Mouse (Mus musculus): ENCODE measurements at regions not wholly inside any gene's neighbourhood (a gene's known extent, or its start where the extent isn't known, plus 50 kb on each side); places are given as distances from the start of the nearest gene placed in this dataset.

DNA sequence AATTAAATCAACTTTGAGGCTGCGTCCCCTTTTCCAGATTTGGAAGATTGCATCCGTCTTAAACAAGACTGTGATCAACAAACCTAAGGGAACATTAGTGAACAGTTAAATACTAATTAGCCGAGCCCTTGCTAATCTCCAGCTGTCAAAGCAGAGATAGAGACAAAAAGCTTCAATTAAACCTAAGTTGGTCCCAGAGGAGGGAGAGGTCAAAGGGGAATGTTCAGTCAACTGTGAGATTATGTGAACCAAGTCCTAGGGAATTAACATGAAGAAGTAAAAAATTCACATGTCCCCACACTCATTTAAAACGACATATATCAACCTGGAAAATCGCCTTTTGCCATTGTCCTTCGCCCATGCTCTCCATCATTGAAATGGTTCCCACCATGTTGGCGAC is 59.7 kb upstream of the Tbx20 start:
- DNase-seq (ENCODE audit: low spot score): peak; percentile 8

DNA sequence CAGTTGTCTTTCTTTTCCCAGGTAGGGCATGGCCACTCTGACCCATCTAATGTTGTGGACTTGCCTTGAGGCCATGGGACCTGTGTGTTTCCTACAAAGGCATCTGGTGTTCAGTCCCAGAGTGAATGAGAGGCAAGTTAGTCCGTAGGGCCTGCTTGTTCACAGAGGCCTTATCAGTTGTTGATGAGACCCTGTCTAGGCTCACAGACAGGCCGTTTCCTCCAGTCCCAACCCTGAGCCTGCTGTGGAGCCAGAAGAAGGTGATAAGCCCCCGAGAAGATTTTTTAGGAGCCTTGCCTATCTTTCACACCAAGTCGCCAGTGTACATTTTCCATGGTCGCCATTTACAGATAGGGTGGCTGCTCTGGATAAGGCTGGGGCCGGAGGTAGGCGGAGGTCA is 74.1 kb upstream of the Tbx20 start:
- DNase-seq (ENCODE audit: low spot score): no peak

GRCm38 (mm10) chr9:24859459-24859858 is 85.4 kb upstream of the Tbx20 start:
- no peak for DNase-seq (ENCODE audit: low spot score)

DNA sequence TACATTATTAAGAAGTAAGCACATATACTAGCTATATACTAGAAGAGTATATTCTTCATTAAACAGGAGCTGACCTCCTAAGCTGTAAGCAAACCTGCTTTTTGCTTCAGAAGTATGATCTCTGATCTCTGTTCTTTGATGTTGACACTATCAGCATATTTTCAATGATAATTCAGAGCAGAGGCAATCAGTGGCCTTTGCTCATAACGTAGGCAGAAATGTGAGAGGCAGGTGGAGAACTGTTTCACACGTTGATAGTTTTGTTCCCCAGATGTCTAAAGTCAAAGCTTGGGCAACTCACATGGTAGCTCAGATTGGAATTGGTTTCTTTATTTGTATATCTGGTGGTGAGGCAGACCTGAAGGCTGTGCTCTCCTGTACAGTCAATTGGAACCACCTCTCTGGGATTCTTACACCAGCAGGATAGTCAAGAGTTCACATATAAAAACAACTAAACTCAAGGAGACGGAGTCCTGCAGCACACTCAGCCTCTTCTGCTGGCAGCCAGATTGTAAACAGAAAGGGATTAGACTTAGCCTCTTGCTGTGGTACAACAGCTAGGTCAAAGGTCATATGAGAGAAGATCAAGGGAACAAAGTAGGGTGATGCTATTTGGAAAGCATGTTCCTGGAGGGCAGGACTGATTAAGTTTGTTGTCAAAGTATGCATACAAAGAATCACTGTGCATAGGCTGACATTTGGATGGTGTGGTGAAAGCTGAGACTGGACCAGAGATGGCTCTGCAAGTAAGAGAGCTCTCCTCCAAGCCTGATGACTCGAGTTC is 92.5 kb upstream of the Tbx20 start:
- DNase-seq (ENCODE audit: low spot score): no peak

DNA sequence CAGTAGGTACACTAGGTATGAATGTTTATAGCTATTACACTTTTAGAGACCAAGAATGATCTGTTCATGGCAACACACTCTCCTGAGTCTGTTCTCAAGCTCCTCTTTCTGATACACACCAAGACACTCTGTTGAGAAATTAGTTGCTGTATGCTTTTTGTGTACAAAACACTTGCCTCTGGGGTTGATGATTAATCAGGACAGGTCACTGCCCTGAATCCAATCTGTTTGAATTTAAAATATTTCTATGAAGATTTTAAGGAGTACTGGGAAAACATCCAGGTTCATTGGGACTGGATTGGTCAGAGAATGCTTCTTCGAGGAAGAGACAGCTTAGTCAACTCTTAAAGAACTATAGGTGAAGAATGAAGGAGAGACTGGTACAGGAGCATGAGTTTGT is 94.6 kb upstream of the Tbx20 start:
- no peak for DNase-seq (ENCODE audit: low spot score)

DNA sequence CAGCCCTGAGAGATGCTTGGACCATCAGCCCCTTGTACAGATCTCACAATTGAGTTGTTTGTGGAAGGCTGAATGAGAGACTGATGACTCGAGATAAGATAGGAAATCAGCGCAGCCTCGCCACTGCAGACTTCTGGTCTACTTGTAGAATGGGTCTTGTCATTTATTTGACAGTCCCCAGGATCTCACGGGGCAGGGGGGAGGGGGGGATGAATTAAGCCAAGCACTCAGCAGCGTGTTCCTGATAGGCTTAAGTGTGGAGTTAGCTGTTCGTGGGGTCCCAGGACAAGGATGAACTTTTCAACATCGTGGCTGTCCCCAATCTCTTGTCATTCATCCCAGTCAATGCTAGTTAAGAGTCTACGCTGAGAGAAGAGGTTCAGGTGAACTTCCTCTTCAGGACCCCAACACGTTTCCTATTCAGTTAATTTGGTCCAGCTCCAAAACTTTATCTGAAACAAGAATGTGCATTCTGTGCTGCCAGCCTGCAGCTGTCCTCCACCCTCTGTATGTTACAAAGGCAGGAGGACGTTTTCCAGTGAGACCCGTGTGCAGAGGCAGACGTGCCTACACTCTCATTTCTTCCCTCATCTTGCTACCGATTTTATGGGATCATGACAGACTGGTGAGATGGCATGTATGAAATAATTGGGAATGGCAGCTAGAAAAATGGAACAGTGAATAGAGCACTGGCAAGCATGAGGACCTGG is 100.5 kb upstream of the Tbx20 start:
- no peak for DNase-seq (ENCODE audit: low spot score)

DNA sequence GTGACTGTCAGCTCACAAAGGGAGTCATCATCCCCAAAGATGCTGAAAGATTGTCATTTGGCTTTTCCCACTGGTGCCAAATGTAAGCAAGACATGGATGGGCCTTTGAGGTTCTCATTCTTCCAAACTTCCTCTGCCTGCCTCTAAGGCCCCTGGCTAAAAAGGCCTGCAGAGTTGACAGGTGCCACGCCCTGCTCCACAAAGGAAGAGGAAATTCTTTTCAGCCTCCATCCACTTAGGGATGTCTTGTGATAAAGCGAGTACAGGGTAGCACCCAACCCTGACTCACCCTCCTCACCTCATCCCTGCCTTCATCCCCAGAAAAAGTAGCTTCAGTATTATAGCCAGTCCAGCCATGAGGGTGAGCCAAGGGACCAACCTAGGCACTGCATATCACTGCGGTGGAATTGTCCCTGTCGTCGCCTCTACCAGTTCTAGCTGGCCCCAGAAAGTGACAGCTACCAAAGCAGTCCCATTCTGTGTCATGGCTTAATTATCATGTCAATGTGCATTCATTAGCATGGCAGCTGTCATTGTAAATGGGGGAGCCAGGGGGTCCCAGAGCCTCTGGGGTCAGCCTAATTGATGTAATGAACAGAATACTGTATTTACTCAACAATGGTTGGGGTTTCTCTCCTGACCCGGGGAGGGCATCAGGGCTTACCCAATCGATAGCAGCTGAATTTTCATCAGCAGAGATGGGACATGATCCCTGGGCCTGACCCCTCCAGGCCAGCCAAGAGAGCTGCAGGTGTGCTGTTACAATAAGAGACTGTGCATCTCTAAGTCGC is 104.5 kb upstream of the Tbx20 start:
- no peak for DNase-seq (ENCODE audit: low spot score)

DNA sequence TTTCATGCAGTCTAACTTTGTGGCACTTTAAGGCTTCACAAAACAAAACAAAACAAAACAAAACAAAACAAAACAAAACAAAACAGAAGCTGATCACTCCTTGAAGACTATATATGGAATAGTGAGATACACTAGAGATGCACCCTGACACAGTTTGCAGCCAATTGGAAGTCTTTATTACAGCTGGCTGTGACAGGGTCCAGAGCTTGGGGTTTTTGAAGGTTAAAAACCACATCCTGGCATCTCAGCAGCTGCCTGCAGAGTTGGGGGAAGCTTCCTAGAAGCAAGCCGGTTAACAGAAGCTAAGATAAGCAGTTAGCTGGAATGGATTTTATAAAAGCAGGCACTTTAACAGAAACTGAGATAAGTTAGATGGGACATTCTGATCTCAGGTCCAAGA is 105.6 kb upstream of the Tbx20 start:
- no peak for DNase-seq (ENCODE audit: low spot score)

DNA sequence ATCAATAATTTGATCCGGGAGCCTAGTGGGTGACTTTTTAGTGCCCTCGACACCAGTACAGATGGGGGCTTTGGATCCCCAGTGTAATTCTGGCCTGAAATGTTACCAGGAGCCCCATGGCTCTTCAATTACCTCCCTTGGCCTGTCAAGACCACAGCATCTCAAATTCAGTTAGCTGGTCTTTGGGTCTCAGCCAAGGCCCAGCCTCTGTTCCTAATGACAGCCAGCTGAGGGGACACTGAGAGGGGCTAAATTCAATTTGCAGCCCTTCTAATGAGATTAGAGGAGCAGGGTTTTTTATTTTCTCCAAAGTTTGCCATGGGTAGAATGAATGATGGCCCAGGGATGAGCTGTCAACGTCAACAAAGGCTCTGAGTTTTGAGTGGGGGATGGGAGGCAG is 109.9 kb upstream of the Tbx20 start:
- peak; percentile 76 for DNase-seq (ENCODE audit: low spot score)

- no peak for DNase-seq (ENCODE audit: low spot score)
Observed at GRCm38 (mm10) chr9:24888282-24888681, 114.2 kb upstream of the Tbx20 start.

DNA sequence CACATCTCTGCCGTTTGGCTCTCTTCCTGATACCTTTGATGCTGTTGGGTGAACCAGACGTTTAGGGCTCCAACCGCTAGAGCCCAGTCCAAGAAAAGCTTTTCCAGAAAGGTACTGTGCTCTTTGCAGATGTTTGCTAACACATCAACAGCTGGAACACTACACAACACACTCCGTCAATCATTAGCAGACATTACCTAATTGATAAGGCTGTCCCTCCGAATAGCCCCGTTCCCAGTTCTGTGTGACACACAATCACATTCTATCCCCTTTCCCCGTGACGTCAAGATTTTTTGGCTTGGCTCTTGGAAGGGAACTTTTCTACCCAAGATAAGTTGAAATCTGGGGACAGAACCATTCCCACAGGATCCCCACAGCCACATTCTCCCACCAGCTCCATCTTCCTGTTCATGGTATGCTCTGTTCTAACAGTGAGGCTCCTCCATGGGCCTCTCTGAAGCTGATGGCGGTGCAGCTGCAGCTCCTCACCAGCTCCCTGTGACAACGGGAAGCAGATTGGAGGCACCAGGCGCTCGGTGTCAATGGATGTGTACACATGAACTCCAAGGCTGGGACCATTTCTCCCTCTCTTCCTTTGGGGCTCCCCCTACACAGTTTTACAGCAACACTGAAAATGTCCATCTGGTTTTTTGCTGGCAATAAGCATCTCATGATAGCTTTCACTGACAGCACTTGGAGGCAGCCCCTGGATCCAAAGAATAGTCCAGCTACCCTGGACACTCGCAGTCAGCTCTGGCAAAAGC is 122.6 kb upstream of the Tbx20 start:
- DNase-seq (ENCODE audit: low spot score): no peak

DNA sequence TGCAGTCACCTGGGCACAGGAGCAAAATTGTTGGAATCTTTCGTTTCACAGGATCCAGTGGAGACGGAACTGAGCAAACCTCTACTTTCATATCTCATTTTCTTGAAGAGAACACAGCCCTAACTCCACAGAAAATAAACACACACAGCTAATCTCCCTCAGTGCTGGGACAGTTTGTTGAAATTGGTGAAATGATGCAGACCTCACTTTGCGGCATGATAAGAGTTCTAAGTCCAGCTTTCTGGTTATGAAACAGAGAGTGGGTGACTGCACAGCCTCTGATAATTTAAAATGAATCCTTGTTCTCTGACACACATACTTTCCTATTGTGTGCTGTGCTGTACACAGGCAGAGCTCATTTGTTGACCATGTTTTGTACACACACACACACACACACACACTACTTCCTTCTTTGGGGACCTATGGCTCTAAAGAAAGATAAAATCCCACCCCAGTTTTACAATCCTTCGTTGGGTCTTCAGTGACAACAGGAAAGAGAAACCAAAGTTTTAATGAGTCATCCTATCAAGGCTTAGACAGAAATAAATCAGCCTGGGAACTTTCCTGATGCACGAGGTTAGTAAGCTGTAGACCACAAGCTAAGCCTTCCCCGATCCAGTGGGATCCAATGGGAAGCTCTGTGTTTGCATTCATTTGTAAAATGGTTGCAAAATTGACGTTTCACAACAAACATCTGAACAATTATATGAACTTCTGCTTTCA is 125.3 kb upstream of the Tbx20 start:
- no peak for DNase-seq (ENCODE audit: low spot score)

DNA sequence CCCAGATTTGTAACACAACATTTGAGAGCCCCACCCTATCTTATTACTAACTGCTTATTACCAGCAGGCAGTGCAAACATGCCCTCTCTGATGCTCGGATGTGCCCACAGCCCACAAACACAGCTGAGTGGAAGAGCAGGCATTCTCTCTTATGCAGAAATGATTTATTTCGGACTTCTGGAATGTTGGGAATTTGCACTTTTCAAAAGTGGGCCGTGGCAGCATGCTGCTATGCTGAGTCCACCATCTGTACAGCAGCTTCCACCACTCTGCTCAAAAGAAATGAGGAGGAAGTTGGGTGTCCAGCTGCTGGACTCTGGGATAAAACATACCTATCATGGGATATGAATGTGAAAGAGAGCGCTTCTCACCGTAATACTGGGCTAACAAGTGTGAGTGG is 129.6 kb upstream of the Tbx20 start:
- no peak for DNase-seq (ENCODE audit: low spot score)

GRCm38 (mm10) chr9:24909086-24909979 is 135.2 kb upstream of the Tbx20 start:
- no peak for DNase-seq (ENCODE audit: low spot score)

DNA sequence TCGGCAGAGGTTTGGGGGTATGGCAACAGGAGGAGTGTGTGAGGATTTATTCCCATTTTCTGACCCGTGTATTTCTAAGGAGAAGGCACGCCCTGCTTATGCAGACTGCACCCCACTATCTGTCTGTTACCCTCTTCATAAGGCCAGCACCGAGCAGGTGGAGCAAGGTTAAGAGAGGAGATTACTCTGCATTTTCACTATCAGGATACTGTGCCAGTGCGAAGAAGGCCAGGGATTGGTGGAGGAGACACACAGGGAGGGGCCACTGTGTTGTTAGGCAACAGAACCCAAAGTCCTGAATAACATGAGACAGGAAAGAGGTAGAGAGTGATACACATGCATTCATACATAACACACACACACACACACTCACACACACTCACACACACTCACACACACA is 136.6 kb upstream of the Tbx20 start:
- no peak for DNase-seq (ENCODE audit: low spot score)

- no peak for DNase-seq (ENCODE audit: low spot score)
Observed at GRCm38 (mm10) chr9:24920031-24920445, 145.9 kb upstream of the Tbx20 start.

DNA sequence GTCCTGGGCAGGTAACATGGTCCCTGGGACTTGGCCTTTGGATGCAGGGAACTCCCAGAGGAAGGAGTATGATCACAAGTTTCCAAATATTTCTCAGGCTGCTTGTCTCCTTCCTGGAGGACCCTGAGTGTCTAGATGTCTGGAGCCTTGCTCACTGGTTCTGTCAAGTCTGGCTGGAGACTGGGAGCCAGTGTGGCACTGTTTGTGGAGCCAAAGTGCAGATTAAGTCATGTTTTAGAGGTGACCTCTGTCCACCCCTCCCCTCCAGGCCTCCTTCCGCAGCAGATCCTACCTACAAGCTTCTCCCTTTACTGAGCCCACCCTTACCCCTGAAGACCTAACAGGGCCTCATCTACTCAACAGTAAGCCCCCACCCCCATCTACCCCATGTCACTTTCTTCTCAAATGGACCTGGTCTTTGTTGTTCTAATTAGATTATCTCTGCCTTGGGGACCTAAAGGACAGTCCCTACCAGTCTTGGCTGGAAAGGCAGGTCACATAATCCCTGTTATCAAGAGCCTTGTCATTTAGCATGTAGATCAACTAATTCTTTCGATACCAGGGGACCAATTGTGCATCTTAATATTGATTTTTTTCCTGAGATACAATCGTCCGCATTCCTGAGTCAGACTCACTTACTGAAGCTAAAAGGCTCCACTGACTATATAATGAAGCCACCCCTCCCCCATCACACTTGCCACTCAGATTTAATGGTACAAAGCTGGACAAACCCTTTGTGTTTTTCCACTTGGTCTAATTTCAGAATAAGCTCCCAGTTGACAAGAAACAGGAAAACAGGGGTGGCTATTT is 148.2 kb upstream of the Tbx20 start:
- no peak for DNase-seq (ENCODE audit: low spot score)

- DNase-seq (ENCODE audit: low spot score): no peak
Observed at GRCm38 (mm10) chr9:24923514-24923913, 149.4 kb upstream of the Tbx20 start.

DNA sequence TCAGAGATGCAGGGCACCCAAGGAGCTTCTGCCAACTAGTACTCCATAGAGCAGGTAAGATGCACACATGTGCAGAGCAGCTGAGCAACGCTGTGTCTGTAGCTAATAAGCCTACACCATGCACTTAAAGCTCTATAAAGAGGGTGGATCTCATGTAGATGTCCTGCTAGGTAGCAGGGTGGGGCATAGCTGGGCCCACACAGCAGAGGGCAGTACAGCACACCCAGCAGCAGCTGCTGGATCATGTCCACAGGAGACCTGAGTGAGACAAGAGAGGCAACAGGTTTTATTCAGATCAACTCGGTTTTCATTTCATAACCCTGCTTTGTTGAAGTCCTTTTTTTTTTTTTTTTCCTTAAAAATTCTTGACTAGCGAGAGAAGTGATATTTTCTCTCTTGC is 151.5 kb upstream of the Gm10181 start:
- DNase-seq (ENCODE audit: low spot score): peak; percentile 13

DNA sequence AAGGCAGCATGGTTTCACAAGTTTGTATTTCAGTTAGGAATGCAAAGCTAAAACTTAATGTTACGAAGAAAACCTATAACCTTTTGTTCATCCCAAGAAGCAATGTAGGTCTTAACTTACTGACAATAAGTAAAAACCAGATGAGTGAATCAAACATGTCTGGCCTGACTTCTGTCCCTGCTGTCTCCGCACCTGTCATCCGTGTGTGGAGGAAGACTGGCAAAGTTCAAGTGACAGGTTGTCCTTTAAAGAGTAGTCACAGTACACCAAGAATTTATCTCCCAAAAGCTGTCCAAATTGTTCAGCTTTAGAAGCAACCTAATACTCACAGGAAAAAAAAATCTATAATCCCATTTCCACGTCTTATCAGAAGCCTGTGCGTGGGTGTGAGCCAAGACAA is 146.3 kb upstream of the Gm10181 start:
- no peak for DNase-seq (ENCODE audit: low spot score)
